Mouse (Mus musculus) left cerebral cortex, adult 9 months (tissue): ENCODE data around the gene Rab3ip.

ENCODE experiments used
- DNase-seq, 2 experiments: peaks; one replicate each; pipeline ENCODE4 v3.0.0; 2022; ENCODE audit warnings: low spot score in 2 of 2

The Rab3ip gene

DNA sequence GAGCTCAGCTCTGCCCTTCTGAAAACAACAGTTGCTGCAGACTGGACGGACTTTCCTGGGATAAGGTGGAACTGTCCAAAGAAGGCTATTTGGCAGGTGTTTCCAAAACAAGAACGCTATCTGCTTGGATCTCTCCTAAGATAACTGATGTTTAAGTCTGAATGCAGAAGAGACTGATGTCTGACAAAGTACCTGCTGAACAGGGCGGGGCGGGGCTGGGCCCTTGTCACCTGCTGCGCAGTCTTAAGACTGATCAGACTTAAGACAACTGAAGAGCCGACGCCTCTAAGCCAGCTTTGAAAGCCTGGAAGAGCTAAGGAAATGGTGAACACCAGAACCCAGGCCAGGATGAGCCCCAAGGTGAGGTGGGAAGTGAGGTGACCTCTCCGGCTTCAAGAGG is 29.9 kb downstream of the Rab3ip start:
- no peak for DNase-seq

DNA sequence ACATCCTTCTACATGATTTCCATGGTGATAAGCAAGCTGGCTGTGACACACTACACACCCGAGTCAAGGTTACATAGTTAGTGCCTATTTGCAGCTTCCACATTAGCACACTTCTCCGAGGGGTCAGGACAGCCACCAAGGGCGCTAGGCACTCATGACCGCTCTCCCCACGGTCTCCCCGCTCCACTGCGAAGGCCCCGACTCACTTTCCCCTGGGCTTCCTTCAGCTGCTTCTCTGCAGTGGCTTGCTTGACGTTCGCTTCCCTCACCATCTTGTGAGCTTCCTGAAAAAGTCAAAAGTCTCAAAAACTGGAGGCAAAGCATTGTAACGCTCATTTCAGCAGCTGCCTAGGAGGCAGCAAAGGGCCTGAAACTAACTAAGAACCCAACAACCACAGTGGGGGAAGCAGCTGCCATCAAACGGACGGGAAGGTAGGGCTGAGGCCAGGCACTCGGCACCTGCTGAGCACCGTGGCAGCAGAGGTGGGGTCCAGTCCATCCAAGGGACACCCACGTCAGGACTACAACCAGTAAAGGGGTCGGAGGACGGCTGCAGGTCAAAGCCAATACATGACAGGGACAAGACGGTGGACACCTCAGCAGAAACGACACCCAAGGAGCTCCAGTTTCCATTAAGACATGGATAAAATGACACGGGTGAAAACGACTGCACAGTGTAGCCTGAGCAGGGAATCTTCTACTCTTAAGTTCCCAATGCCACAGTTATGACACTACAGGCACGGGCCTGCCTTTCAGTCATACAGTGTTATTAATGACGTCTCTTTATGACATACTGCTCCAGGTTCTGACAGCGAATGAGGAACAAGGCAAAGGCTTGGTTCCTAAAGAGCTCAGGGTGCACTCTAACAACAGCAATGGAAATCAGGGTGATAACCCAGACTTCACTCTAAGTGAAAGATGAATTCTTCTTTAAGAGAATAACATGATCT is 30.9 kb downstream of the Rab3ip start:
- DNase-seq, result no peak

DNA sequence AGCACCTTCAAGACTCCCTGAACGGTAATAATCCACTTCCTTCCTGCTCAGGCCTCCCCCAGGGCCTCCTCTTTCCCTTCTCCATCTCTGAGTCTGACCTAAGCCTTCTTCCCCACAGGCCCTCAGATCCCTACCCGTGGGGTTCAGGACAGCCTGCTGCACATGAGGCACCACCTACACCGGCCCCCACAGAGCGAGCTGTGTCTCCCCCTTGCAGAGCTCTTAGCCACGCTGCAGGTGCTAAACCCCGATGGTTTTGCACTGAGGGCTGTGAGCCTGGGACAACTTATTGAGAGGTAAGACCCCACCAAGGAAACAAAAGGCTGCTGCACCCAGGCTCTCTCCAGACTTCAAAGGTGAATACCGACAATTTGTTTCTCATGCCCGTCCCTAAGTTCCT is 34.0 kb downstream of the Rab3ip start:
- DNase-seq, result no peak

DNA sequence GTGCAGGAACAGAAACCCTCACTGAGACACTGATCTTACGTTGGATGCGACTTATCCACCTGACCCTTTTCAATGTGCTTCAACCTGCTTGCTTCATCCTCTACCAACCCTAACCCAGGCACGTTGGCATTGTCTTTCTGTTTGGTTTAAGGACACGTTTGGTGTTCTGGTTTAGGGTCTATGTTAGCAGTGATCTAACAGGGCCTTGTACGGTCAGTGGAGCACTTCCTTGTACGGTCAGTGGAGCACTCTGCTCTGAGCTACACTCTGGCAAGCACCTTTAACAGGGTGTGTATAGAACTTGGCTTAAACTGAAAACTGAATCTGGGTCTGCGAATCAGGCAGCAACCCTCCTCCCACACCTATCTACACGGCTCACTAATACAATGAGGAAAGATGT is 35.3 kb downstream of the Rab3ip start:
- DNase-seq, result no peak

DNA sequence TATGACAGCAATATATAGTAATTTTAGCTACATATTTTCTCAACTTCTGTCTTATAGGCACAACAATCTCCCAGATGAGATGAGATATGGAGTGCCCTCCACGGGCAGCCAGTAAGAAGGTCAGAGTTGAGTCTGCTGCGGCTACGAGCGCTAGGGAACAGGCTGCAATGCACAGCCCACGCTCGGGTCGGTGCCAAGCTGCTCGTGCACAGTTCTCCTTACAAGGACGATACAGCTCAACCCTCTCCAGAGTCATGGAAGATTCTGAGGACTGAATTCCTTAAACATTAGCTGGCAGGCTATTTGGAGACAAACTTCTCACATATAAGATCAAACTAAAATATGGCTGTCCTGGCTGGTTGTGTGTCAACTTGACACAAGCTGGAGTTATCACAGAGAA is 36.0 kb downstream of the Rab3ip start:
- no peak for DNase-seq

DNA sequence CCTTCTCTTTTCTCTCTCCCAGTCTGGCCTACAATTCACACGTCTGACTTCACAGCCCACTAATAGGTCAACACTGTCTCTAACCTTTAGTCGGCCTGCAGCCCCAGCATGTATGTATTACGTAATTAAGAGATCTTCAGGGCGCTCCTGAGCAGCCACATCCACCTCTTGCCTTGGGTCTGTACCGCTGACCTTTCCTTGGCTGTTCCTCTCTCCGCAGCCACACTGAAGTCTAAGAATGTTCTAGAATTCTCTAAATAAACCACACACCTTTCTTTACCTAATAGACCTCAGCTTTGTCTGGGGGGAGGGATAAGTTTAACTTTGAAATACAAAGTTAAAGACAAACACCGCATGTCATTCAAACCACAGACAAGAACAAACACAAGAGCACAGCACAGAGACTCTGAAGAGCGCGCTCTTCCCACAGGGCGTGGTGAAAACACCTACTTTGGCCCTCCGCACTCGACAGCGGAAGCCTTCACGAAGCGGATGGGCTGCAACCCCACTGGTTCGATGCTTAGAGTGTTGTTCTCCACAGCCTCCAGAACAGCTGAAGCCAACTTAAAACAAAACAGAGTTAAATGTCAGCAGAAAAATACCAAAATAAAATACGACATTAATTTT is 36.8 kb downstream of the Rab3ip start:
- DNase-seq, result no peak

DNA sequence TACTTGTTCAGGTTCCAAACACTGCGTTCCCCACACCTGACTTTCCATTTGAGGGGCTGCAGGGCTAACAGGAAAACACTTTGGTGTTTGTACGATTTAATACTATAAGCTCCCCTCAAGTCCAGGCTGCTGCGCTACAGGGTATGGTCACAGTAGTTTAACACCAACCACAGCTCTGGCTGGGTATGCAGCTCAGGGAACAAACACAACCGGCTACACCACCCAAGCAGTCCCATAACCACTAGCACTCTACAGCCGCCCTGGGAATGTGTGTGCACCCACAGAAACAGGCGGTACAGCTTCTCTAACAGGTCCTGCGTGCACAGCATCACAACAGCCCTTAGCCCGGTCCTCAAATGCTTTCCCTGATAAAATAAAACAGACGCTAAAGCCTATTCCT is 37.7 kb downstream of the Rab3ip start:
- no peak for DNase-seq

DNA sequence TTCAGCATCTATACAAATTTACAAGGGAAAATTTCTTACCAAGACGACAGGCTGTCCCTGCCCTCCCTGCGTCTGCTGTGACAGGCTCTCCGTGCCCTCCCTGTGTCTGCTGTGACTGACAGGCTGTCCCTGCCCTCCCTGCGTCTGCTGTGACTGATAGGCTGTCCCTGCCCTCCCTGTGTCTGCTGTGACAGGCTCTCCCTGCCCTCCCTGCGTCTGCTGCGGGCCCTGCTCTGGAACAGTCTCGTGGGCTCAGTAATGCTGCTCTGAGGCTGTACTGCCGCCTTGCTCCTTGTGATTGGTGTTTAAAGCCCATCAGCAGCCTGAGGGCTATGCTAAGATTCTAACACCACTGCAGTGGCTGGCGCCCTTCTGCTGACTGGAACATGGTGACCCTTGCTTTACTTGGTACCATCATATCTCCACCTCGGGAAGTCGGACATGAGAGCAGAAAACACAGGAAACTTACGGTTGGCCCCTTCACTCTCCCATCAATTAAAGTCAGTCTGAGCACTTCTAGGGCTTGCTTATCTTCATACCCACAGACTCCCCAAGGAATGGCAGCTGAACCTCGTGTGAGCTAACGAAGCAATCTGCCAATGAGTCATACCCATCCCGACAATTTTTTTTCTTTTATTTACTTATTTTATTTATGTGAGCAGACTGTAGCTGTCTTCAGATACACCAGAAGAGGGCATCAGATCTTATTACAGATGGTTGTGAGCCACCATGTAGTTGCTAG is 41.5 kb downstream of the Rab3ip start:
- no peak for DNase-seq

DNA sequence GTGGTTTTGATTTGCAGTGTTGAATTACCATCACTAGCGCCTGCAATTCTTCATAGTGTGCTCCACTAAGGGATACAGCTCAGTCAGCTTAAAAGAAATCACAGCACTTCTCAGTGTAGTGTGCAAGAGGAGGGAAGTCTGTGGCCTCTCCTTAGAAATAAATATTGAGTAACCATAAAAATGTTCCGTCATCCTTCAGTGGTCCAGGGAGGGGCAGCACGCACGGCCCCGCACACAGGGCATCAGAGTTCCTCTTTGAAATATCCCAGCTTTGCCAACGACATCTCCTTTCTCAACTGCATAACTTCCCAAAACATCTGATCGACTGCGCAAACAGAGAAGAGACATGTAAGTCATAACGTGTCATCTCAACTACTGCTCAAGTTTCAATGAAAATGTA is 43.8 kb downstream of the Rab3ip start:
- DNase-seq, result no peak

DNA sequence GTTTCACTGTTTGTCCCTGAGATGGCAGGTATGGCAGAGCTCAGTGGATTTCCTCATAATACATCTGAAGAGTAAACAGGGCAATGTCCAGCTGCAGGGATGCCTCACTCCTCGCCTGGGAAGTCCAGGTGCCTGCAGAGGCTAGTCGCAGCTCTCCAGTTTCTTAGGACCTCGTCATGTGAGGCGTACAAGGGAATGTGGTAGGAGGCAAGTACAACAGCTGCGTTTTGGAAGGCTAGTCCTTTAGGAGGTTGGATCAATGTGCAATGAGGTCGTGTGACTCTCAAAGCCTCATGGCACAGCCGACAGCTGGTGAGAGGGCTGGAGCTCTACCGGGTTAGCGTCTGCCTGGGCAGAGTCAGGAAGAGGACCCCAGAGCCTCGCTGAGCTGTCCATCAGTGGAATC is 46.1 kb downstream of the Rab3ip start:
- no peak for DNase-seq

DNA sequence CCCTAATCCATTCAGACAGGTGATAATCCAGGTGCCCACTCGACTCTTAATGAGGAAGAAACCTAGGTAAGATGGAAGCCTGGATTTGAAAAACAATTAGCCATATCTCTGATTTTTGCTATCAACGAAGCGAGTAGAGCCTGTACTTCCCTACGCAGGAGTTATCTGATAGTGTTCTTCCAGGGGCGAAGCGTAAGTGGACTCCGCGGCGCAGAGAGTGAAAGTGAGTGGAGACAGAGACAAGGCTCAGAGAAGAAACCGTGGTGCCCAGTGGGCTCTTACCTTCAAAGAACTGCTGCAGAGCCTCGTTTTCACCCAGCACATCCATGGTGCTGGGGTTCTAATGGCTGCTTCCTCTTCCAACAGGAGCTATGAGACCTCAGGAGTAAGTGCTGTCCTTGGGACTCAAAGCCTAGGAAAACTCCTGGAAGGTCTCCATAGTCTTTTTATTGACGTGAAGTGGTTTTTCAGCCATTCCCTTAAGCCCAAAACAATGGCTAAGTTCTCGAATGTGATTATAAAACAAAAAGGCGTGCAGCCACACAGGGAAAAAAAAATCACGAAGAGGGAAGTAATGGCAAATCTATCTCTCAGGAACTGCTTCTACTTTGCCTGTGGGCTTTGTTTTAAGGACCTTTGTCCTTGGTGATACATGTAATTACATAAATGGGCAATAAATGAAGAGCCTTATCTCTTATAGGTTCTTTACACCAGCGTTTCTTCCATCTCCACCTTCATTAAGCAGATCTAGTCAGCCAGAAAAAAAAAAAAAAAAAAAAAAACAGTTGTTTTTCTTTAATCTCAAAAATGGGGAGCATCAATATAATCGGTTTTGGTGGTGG is 54.0 kb downstream of the Rab3ip start, which contains the start of gene Myrfl:
Gene Myrfl, minus strand, starts transcription at position 584 of the 842 bp plus-strand sequence.
- DNase-seq, result no peak

DNA sequence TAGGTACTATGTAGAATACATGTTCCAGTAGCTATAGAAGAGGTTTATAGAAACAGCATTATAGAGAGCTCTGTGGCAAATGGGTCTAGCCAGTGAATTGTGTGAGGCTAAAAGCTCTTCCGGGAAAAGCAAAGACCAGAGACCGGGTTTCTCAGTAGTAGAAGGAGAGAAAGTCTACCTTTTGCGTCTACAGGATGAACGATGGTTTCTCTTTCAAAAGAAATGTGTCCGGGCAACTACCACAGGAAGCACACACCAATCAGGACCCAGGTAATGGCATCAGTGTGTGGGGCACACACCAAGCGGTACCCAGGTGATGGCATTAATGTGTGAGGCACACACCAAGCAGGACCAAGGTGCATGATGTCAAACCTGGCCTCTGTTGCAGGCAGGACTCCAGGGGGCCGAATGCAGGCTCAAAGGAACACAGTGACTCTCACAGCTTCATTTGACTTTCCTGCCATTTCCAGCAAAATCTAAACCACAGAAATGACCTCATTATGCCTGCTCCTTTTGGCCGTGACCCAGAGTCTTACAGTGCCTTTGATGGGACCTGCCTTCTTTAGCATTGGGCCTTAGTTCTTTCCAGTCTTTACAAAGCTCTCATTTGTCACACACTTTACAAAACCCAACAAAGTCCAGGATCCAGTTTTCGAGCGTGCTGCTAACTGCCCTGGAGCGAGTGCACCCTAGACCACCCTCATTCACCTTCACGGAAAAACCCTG is 55.3 kb downstream of the Rab3ip start:
- no peak for DNase-seq

DNA sequence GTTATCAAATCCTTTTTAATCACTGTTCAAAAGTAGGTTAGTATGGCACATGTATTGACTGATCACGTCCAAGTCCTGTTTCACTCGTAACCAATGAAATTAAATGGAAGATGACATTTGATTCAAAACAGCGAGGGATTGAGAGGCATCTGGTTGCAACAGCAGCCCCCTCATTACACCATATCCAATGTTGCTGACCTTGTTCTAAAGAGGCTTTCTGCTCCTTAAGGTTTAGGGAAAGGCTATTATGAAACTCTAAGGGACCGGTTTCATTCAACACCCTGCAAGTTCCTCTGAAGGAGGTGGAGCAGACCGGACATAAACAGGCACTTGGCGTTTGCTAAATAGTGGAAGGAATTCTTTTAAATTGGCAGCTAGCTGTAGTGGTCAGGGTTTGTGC is 56.0 kb downstream of the Rab3ip start:
- DNase-seq, result no peak

DNA sequence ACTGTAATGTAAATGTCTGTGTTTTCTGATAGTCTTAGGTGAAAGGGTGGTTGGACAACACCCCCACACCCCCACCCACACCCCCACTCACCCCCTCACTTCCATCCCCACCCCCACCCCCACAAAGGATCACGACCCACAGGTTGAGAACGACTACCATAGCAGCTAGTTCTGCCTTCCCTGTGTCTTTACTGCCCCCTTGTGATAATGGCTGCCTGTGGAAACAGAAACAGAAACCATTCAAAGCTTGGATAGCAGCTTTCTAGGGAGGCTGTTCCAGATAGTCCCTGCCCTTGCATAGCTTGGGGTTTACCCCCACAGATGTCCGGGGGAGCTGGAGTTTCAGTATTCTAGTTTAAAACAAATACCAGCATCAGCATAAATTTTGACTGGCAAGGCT is 56.8 kb downstream of the Rab3ip start:
- peak in 1 of 2 experiments; percentile 46 for DNase-seq

DNA sequence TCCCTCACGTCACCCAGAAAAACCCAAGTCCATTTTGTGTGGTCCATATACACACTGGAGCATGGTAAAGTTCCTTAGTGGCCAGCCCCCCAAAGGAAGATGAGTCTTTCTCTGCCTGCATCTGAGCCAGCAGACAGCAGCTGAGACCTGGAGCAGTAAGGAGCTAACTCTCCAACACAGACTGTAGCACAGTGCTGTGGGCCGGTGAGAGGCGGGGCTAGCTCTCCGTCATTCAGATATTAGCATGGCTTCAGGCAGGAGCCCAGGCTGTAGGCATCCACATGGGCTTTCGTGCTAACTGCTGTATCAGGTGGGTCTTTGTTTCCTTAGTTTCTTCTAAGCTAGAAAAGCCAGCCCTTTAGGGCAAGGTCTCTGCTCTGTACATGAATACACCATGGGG is 60.0 kb downstream of the Rab3ip start:
- DNase-seq, result no peak

DNA sequence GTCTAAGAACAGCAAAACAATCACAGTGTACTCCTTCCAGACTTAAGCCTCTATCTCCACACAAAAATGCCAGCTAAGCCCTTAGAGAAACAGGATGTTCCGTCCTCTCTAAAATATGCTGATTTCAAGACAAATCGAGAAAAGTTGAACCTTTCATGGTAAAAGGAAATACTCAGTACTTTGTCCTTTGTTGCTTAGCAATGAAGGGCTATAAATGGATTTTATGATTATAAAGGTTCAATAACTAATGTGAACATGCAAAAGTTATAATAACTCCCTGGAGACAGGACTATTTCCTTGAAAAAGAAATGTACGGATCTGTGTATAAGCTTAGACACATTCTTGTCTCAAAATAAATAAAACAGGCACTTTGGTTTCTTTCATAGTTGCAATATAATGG is 66.0 kb downstream of the Rab3ip start:
- DNase-seq, result no peak

DNA sequence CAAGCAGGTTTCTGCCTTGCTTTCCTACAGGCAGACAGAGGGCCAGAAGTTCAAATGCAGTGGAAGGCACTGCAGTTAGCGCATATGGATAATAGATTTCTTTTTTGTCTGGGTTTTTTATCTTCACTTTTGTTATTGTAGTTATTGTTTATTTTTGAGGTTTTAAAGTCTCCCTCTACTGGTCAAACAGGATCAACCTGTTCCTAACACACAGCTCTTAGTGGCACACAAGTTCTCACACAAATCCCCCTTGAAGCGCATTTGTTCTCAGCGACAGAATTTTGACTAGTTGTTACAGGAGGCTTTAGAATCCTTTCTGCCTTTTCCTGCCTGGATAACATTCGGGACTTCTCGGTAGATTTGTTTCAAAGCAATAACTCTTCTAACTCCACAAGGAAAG is 67.0 kb downstream of the Rab3ip start:
- DNase-seq, result no peak

DNA sequence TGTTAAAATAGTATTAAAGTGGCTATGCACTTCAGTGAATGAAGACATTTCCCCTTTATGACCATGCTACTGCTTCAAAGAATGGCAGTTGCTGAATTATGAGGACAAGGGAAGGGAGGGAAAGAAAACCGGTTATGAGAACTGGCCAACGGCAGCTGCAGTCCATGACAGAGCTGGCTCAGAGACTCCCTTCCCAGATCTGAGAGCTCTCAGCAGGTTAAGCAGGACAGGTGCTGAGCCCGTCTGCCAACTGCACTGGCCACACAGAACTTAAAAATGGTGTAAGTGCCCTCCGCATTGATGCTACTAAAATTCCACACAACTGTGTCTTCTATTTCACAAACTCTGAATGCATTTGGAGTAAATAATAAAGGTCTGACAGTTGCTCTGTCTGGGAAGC is 73.1 kb downstream of the Rab3ip start:
- no peak for DNase-seq

DNA sequence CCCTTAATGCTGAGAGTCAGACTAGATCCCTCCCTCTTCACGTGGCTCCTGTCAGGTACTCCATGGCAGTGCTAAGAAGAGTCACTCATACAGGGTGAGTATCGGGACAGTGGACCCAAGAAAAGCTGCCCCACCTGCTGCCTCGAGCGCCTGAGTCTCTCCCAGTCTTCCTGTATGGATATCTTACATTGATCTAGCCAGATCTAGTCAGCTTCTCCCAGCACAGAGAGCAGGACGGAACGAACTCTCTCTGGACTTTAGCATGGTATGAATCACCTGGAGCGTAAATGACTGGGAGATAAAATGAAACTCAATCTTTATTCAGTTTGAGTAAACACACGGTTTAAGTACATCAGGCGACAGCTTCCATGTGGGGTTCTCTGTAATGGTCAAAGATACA is 76.1 kb downstream of the Rab3ip start:
- no peak for DNase-seq

DNA sequence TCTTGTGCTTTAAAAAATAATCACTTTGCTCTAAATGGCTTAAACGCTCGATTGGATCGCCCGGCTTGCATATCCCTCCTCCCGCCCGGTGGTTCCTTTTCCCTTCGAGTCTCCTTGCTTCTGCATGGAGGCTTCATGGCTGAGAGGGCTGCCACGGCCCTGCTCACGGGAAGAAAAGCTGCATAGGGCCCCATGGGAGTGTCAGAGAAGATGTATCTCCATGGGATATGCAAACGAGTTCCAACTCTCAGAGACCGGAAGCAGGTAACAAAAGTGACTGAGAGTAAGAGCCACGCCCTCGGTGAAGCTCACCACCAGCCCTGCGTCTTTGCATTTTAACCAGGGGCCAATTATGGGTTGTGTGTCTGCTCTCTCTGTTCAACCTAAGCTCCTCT is 78.6 kb downstream of the Rab3ip start:
- DNase-seq, result no peak
